In genomic region chr15:78036586-78036985, GRCm38 (mm10) we compare ENCODE assay signal across 21 mouse cellular contexts.
A peak's percentile ranks its signal among the peaks of the same experiment; 100 is the strongest.
DNase-seq lines count a peak whose midpoint lies in the region; TF ChIP-seq lines count a peak whose summit lies in the region.
"Had no signal": no experiment of that assay in that cellular context is flagged by ENCODE, and none has a peak within 500 bp of the region (broad histone marks: within the 10 kb centered on the region; RNA-seq: fewer than 3 reads in every experiment).

No protein-coding gene starts in this region.

- no peak for TF ChIP-seq CTCF in cerebellum, adult 2 months (IDR thresholded peaks at IDR 0.05; ENCODE audit: borderline replicate concordance, insufficient read depth, low read depth, low read length)

- peak overlapping the region; percentile 70 for H3K27ac ChIP-seq in cerebellum, adult 2 months (ENCODE audit: insufficient read depth, low read length)
- H3K27ac ChIP-seq: embryonic facial prominence, embryonic 15.5 days; limb, embryonic 15.5 days; liver, embryonic 14.5 days; lung, embryonic 15.5 days; neural tube, embryonic 13.5 days; stomach, embryonic 15.5 days had no signal

- H3K27me3 ChIP-seq in cerebellum, adult 2 months (ENCODE audit: control insufficient read depth, insufficient read depth, low read length): no peaks in the 10 kb centered on the region
- H3K27me3 ChIP-seq: embryonic facial prominence, embryonic 15.5 days; limb, embryonic 15.5 days; lung, embryonic 15.5 days; neural tube, embryonic 13.5 days; stomach, embryonic 15.5 days had no signal

- intact Hi-C loops in left cerebral cortex, postnatal 4 days (cut with DNase I): no loop called here

- 5% methylated on average over 2 of the region's 2 CpGs for WGBS in cerebellum, adult 2 months

- H3K4me3 ChIP-seq in cerebellum, adult 2 months (replicated peaks; ENCODE audit: insufficient read depth, low read depth, low read length): no peak overlapping the region
- H3K4me3 ChIP-seq: embryonic facial prominence, embryonic 15.5 days; limb, embryonic 15.5 days; lung, embryonic 15.5 days; myocyte; neural tube, embryonic 13.5 days; stomach, embryonic 15.5 days had no signal

- no peak for TF ChIP-seq POLR2A in cerebellum, adult 2 months (IDR thresholded peaks at IDR 0.05; ENCODE audit: borderline replicate concordance, insufficient read depth, low read length)

- H3K4me1 ChIP-seq in cerebellum, adult 2 months (ENCODE audit: control insufficient read depth, insufficient read depth, low read length): peaks cover 37% of the 10 kb centered on the region
- H3K4me1 ChIP-seq: embryonic facial prominence, embryonic 15.5 days; limb, embryonic 15.5 days; lung, embryonic 15.5 days; stomach, embryonic 15.5 days had no signal

- peak; percentile 10 for DNase-seq in adrenal gland, postnatal 25 days
- no peak for DNase-seq in adrenal gland, postnatal 14 days
- DNase-seq in left cerebral cortex, postnatal 4 days: peak; percentile 96
- no peak for DNase-seq in left cerebral cortex, adult 18-20 months (ENCODE audit: low spot score in 2 of 2)
- DNase-seq in cerebellum, adult 2 months: peak; percentile 92 to 95
- DNase-seq in cerebellum, postnatal 25 days: peak; percentile 94 to 95
- no peak for DNase-seq in MN1 (ENCODE audit: low spot score)
- DNase-seq in urinary bladder, postnatal 10 days (ENCODE audit: low spot score): no peak
- DNase-seq: adrenal gland, postnatal 10 days; gastrocnemius, postnatal 36 days; kidney, adult 11 months; kidney, postnatal 4 days; lung, postnatal 4 days; midbrain, embryonic 14.5 days had no signal

Comparison
In these comparisons a context has a peak if more than half of its experiments do, and no peak if none do; other contexts are left out.
1. DNase-seq: peak in adrenal gland, postnatal 25 days (single experiment), left cerebral cortex, postnatal 4 days (single experiment), cerebellum, adult 2 months (2 of 2) and cerebellum, postnatal 25 days (2 of 2); none in adrenal gland, postnatal 14 days (single experiment), left cerebral cortex, adult 18-20 months (0 of 2), MN1 (single experiment) and urinary bladder, postnatal 10 days (single experiment).